12 mouse cellular contexts compared by ENCODE assay signal in the genomic region with DNA sequence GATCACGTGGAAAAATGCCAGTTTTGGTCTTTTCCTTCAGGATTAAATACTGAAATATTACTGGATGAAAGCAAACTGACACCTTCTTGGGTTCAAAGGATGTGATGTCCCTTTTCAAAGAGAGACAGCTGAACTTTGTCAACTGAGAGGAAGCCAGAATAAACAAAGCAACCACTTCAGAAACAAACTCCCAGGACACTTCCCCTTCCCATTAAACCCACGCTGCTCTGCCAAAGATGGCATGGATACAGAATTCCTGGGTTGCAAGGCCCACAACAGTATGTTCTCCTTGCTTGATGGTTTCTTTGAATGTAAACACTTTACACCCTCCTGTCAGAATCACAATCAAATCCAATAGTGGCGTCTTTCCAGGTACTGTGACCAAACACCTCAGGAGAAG.
"Had no signal": no experiment of that assay in that cellular context is flagged by ENCODE, and none has a peak within 500 bp of the region (broad histone marks: within the 10 kb centered on the region; RNA-seq: fewer than 3 reads in every experiment).

No protein-coding gene starts in this region.

- H3K9me3 ChIP-seq: liver, embryonic 13.5 days; lung, embryonic 15.5 days had no signal

- H3K27me3 ChIP-seq: liver, embryonic 13.5 days; lung, embryonic 15.5 days had no signal

- H3K36me3 ChIP-seq: liver, embryonic 13.5 days; lung, embryonic 15.5 days had no signal

- H3K4me3 ChIP-seq: left cerebral cortex, adult 2 months; liver, embryonic 13.5 days; lung, embryonic 15.5 days had no signal

- H3K4me1 ChIP-seq: lung, embryonic 15.5 days had no signal

- H3K27ac ChIP-seq: kidney, postnatal 0 days; left cerebral cortex, adult 2 months; liver, embryonic 13.5 days; lung, embryonic 15.5 days had no signal

- H3K9ac ChIP-seq: liver, embryonic 13.5 days; lung, embryonic 15.5 days had no signal

- DNase-seq: kidney, adult 18-20 months; kidney, postnatal 36 days; layer of hippocampus, postnatal 36 days; liver, embryonic 13.5 days; midbrain, embryonic 14.5 days; thymus, postnatal 25 days had no signal

- H3K4me2 ChIP-seq: liver, embryonic 13.5 days; lung, embryonic 15.5 days; midbrain, embryonic 11.5 days had no signal

- ATAC-seq: inflammation-experienced regulatory T-cells, adult 6 months; intestine, embryonic 16.5 days had no signal
